Mouse (Mus musculus) gastrocnemius, adult 8-10 months (tissue): ENCODE measurements around the gene Asb18. TPM values are rescaled to one million over a fixed set of nuclear protein-coding genes. Genes with fewer than 3 reads are reported as not detected.

Experiments
- DNase-seq, 2 experiments: peaks; one replicate each; pipeline ENCODE4 v3.0.0; 2022; ENCODE audit warnings: low spot score in 2 of 2
- total RNA-seq, 4 experiments: library from RNA; stranded (reverse); gene quantifications; 2 replicates each; pipeline ENCODE4 v1.2.4; 2022

Asb18 gene
- total RNA-seq, 4 experiments from 2014 or later = 20.8 to 25.7 (median 24.0) TPM

DNA sequence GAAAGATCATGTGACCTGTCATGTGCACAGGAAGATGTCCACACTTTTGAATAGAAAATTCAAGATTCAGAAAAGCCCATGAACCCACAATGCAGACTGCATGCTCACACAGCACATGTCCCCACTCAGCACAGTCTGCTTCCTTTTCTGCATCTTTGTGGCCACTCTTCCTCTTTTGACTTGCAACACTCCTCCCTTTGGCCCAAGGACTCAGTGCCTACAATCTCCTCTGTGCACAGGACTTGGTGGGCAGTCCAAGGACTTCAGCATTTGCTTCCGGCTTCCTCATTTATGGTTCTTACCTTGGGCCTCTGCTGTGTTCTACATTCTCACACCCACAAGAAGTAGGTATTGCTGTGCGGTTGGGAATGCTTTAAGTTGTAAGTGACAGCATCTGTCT is 112.2 kb downstream of the Asb18 start:
- no peak for DNase-seq

GRCm38 (mm10) chr1:89901381-89901780 is 113.1 kb downstream of the Asb18 start:
- DNase-seq = no peak

Other genes with a start within 250 kb of the Asb18 start
- gene Gbx2, start 83.5 kb downstream of the Asb18 start, total RNA-seq = under 1 TPM; 0.38 to 0.68 (median 0.54) TPM
- gene Iqca, start 138.7 kb upstream of the Asb18 start, total RNA-seq = not detected
- 10 to 100 TPM in 2 of 4 experiments, 1 to 10 TPM in 2; 7.3 to 13.2 (median 10.2) TPM for gene Ackr3, start 189.3 kb upstream of the Asb18 start, total RNA-seq